Mouse (Mus musculus) kidney, adult 9 months (tissue): ENCODE measurements around the gene Ttpal.
"Not testable (repeated sequence)": the region's sequence is repeated elsewhere in the genome, so short reads cannot be mapped to it uniquely, and the experiment has no call there.

ENCODE experiments used
- DNase-seq: peaks from one replicate; pipeline ENCODE4 v3.0.0; 2022

Gene Ttpal

GRCm38 (mm10) chr2:163593636-163594282 is 8.4 kb upstream of the Ttpal start:
- peak; percentile 61 for DNase-seq

- DNase-seq, result peak; percentile 56
Observed at GRCm38 (mm10) chr2:163595119-163595518, 7.0 kb upstream of the Ttpal start.

GRCm38 (mm10) chr2:163596057-163596872 is 5.8 kb upstream of the Ttpal start:
- peak; percentile 88 for DNase-seq

GRCm38 (mm10) chr2:163596873-163597155 is 5.3 kb upstream of the Ttpal start:
- DNase-seq, result no peak

GRCm38 (mm10) chr2:163597661-163598060 is 4.5 kb upstream of the Ttpal start:
- DNase-seq, result peak; percentile 91

- peak; percentile 79 for DNase-seq
Observed at GRCm38 (mm10) chr2:163599226-163599625, 2.9 kb upstream of the Ttpal start.

- DNase-seq, result no peak
Observed at GRCm38 (mm10) chr2:163601066-163601465, 1.0 kb upstream of the Ttpal start.

GRCm38 (mm10) chr2:163601712-163602100 is 408 bp upstream of the Ttpal start:
- DNase-seq, result no peak

- no peak for DNase-seq
Observed at GRCm38 (mm10) chr2:163606161-163606560, 4.0 kb downstream of the Ttpal start.

- DNase-seq, result no peak
Observed at GRCm38 (mm10) chr2:163608008-163608407, 5.9 kb downstream of the Ttpal start.

- no peak for DNase-seq
Observed at GRCm38 (mm10) chr2:163609281-163609975, 7.3 kb downstream of the Ttpal start.

- no peak for DNase-seq
Observed at GRCm38 (mm10) chr2:163611176-163611575, 9.1 kb downstream of the Ttpal start.

GRCm38 (mm10) chr2:163613206-163613605 is 11.1 kb downstream of the Ttpal start:
- DNase-seq, result no peak

- DNase-seq, result no peak
Observed at GRCm38 (mm10) chr2:163613990-163614389, 11.9 kb downstream of the Ttpal start.

GRCm38 (mm10) chr2:163615401-163615800 is 13.3 kb downstream of the Ttpal start:
- no peak for DNase-seq

GRCm38 (mm10) chr2:163615906-163616651 is 14.0 kb downstream of the Ttpal start:
- DNase-seq, result no peak

- no peak for DNase-seq
Observed at GRCm38 (mm10) chr2:163616652-163617227, 14.6 kb downstream of the Ttpal start.

- no peak for DNase-seq
Observed at GRCm38 (mm10) chr2:163617232-163617863, 15.2 kb downstream of the Ttpal start.

- no peak for DNase-seq
Observed at GRCm38 (mm10) chr2:163617874-163618273, 15.8 kb downstream of the Ttpal start.

- no peak for DNase-seq
Observed at GRCm38 (mm10) chr2:163620451-163620850, 18.3 kb downstream of the Ttpal start.

- DNase-seq, result not testable (repeated sequence)
Observed at GRCm38 (mm10) chr2:163621401-163621800, 19.3 kb downstream of the Ttpal start.

GRCm38 (mm10) chr2:163631223-163631622 is 29.1 kb downstream of the Ttpal start:
- DNase-seq, result no peak
